Mouse (Mus musculus) intestine, postnatal 0 days (tissue): ENCODE measurements around the gene Meis3. TPM values are rescaled to one million over a fixed set of nuclear protein-coding genes. Genes with fewer than 3 reads are reported as not detected.

Experiments
- ATAC-seq: fragments of 200-750 bp; cut with Nextera tagmentation; 2 replicates; pipeline ENCODE4 v1.8.0; 2017; ENCODE audit warnings: mild to moderate bottlenecking, moderate TSS enrichment, moderate library complexity
- H3K27ac ChIP-seq: fragments of 300-500 bp; sonication (generic); 2 replicates; pipeline ENCODE4 v1.5.1; 2014; ENCODE audit warnings: mild to moderate bottlenecking, low read depth, low read length, moderate library complexity
- H3K27me3 ChIP-seq: fragments of 300-500 bp; sonication (generic); replicated peaks from 2 replicates; pipeline ENCODE4 v1.6.1; 2014; ENCODE audit warnings: low read length, mixed read lengths; ENCODE audit not compliant: control insufficient read depth, insufficient read depth
- H3K36me3 ChIP-seq: fragments of 300-500 bp; sonication (generic); 2 replicates; pipeline ENCODE4 v1.6.1; 2014; ENCODE audit warnings: mild to moderate bottlenecking, moderate library complexity; ENCODE audit not compliant: control insufficient read depth, insufficient read depth
- H3K4me1 ChIP-seq: fragments of 300-500 bp; sonication (generic); replicated peaks from 2 replicates; pipeline ENCODE4 v1.6.1; 2014; ENCODE audit warnings: antibody characterized with exemption, low read length, mixed read lengths; ENCODE audit not compliant: control insufficient read depth, insufficient read depth
- H3K4me2 ChIP-seq: fragments of 300-500 bp; sonication (generic); replicated peaks from 2 replicates; pipeline ENCODE4 v1.6.1; 2014; ENCODE audit warnings: low read depth, mild to moderate bottlenecking, moderate library complexity
- H3K4me3 ChIP-seq: fragments of 300-500 bp; sonication (generic); 2 replicates; pipeline ENCODE4 v1.5.1; 2014; ENCODE audit warnings: low read depth, low read length
- H3K9ac ChIP-seq: fragments of 300-500 bp; sonication (generic); 2 replicates; pipeline ENCODE4 v1.6.1; 2014; ENCODE audit warnings: mild to moderate bottlenecking, low read depth, low read length
- H3K9me3 ChIP-seq: fragments of 300-500 bp; sonication (generic); 2 replicates; pipeline ENCODE4 v1.6.1; 2016; ENCODE audit warnings: mixed run types; ENCODE audit not compliant: control insufficient read depth
- CTCF ChIP-seq: sonication (generic); IDR thresholded peaks from 2 replicates; pipeline ENCODE4 v1.5.1; 2016; ENCODE audit warnings: low read depth, mild to moderate bottlenecking, control low read depth, antibody characterized with exemption, moderate library complexity
- WGBS: fragments of 180-500 bp; shearing (Covaris S2); extraction: QIAGEN DNeasy Blood & Tissue Kit; methylation state at CpG from one replicate; pipeline ENCODE4 v1.1.7; 2014; 5-methylcytosine and 5-hydroxymethylcytosine counted together
- polyA plus RNA-seq: library from polyadenylated mRNA; unstranded; fragments of >200 nt; fragmentation: Nextera tagmentation; extraction: Ambion mirVana; gene quantifications from 2 replicates; pipeline ENCODE4 v1.2.1, GENCODE M21; 2015

Meis3 gene
- 18.0 and 20.7 TPM in 2 replicates for polyA plus RNA-seq

DNA sequence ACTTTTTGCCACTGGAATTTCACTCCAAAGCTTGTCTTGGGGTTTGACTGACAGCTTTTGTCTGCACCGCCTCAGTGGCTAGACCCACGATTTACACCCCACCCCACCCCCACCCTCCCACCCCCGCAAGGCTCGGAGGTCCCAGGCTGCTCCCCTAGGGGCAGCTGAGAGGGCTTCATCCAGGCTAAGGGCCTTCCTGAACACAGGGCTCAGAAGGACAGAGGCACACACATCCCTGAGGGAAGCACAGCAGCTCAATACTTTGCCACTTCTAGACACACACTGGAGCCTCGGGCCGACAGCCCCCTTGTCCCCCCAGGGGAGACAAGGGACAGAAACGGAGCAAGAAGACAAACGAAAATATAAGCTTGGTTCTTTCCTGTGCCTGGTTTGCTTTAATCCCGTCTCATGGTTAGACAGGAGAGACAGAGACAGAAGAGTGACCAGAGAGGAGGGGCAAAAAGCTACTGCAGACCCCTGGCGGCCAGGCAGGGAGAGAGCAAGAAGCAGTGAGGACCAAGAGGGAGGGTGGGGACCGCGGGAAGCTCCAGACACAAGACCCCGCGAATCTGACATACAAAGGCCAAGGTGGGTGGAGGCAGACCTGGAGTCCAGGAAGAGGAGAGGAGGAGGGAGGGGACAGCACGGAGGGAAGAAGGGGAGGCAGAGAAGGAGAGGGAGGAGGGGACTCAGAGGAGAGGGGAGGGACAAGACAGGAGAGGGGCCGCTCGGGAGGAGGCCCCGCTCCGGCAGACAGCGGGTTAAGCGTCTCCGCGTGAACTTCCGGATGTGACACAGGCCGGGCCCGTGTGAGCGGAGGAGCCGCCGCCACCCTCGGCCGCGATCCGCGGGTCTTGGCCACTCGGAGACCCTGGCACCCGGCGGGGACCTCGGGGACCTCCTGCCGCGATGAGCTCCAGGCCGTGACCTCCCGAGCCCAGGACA lies at the start of gene Meis3:
TSS of gene Meis3 (plus strand) at position 494 of the 945 bp plus-strand sequence.
- WGBS, result 1% methylated on average over 41 of the region's 42 CpGs
- H3K4me2 ChIP-seq, result peak within 1 kb of the TSS; percentile 86
- peak within 1 kb of the TSS; percentile 64 for H3K9ac ChIP-seq
- H3K36me3 ChIP-seq, result peaks cover 11% of the 10 kb centered on the region
- H3K9me3 ChIP-seq, result no peaks in the 10 kb centered on the region
- ATAC-seq, result peak; percentile 72
- H3K4me1 ChIP-seq, result no peaks in the 10 kb centered on the region
- peak within 1 kb of the TSS; percentile 69 for H3K4me3 ChIP-seq
- peak; percentile 67 for TF ChIP-seq CTCF
- no peaks in the 10 kb centered on the region for H3K27me3 ChIP-seq
- H3K27ac ChIP-seq, result peak within 1 kb of the TSS; percentile 2; the same call in 1 of the 2 replicates

DNA sequence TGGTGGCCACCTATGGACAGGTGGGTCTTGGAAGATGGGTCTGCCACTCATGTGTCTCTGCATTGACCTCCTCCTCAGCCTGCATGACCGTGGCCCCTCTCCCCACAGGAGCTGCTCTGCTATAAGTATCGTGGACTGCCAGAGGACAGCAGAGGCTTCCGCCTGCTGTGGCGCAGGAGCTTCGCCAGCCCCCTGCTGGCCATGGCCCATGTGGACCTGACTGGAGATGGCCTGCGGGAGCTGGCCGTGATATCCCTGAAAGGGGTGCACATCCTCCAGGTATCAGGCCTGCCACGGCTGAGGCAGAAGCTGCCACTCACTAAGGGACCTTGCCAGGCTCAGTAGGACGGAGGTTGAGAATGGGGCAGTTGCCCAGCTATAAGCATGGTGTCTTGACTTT lies 49.1 kb upstream of the Meis3 start:
- H3K4me1 ChIP-seq, result no peaks in the 10 kb centered on the region
- peaks cover 6% of the 10 kb centered on the region; the same call in 1 of the 2 replicates for H3K27me3 ChIP-seq
- no peak overlapping the region for H3K9ac ChIP-seq
- peaks cover 5% of the 10 kb centered on the region; the same call in 1 of the 2 replicates for H3K36me3 ChIP-seq
- TF ChIP-seq CTCF, result peak; percentile 26; the same call in 1 of the 2 replicates
- H3K4me2 ChIP-seq, result no peak overlapping the region
- no peak for ATAC-seq
- H3K27ac ChIP-seq, result no peak overlapping the region
- 73% methylated on average over 9 of the region's 9 CpGs for WGBS
- H3K4me3 ChIP-seq, result no peak overlapping the region
- no peaks in the 10 kb centered on the region for H3K9me3 ChIP-seq

DNA sequence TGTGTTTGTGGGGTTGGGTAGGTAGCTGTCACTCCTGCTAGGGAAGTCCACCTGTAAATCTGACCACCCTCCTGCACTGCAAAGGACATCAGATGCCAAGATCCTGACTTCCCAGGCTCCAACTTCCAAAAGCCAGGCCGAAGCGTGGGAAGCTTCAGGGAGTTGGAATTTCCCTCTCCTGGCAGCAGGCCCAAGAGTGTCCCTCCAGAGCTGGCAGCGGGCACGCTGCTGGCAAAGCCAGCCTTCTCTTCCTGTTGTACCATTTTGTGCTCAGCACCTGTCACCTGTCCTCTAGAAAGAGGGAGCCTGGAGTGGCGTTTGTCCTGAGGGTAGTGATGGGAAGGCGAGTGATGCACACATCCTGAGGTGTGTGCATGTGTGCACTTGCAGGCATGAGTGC lies 46.5 kb upstream of the Meis3 start:
- no peak for ATAC-seq
- no peak overlapping the region for H3K4me3 ChIP-seq
- no peak overlapping the region for H3K27ac ChIP-seq
- H3K4me1 ChIP-seq, result no peaks in the 10 kb centered on the region
- no peaks in the 10 kb centered on the region for H3K9me3 ChIP-seq
- TF ChIP-seq CTCF, result no peak
- H3K36me3 ChIP-seq, result peaks cover 5% of the 10 kb centered on the region; the same call in 1 of the 2 replicates
- peaks cover 6% of the 10 kb centered on the region; the same call in 1 of the 2 replicates for H3K27me3 ChIP-seq
- WGBS, result 80% methylated on average over 6 of the region's 6 CpGs
- H3K4me2 ChIP-seq, result no peak overlapping the region
- no peak overlapping the region for H3K9ac ChIP-seq

DNA sequence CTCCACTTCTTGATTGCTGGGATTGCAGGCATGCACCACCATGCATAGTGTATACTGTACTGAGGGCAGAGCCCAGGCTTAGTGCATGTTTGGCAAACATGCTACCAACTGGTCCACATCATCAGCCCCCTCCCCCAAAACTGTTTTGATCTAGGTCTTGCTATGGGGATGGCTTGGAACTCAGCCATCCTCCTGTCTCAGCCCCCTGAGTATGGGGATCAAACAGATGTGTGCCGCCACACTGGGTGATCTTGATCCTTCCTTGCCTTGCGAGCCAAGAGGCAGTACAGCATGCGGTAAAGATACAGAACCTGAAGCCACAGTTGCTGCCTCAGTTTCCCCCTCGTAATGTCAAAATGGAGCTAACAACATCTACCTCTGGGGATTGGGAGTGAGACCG lies 46.0 kb upstream of the Meis3 start:
- H3K9me3 ChIP-seq, result no peaks in the 10 kb centered on the region
- no peak overlapping the region for H3K4me3 ChIP-seq
- 70% methylated on average over 5 of the region's 5 CpGs for WGBS
- H3K4me1 ChIP-seq, result no peaks in the 10 kb centered on the region
- no peak overlapping the region for H3K9ac ChIP-seq
- TF ChIP-seq CTCF, result no peak
- H3K36me3 ChIP-seq, result peaks cover 5% of the 10 kb centered on the region; the same call in 1 of the 2 replicates
- no peak overlapping the region for H3K27ac ChIP-seq
- peak overlapping the region; percentile 76; the same call in 1 of the 2 replicates for H3K4me2 ChIP-seq
- ATAC-seq, result no peak
- H3K27me3 ChIP-seq, result peaks cover 6% of the 10 kb centered on the region; the same call in 1 of the 2 replicates

DNA sequence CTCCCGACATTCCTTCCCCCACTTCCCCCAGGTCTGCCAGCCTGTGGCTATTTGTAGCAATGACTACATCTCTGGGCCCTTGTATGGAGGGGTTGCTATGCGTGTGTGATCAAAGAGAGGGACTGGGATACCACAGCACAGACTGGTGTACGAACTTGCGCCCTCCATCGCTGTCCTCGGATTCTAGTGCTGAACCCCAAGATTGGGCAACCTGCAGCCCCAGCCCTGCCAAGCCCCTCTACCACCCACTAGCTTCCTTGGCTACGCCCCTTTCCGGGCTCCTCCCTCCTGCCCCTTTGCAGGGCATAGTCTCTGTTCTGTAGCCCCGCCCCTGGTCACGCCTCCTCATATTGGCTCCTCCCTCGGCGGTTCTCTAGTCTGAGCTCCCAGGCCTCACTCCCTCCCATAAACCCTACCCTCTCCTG lies 45.5 kb upstream of the Meis3 start, which contains the start of gene Slc8a2:
TSS of gene Slc8a2 (plus strand) at position 406 of the 425 bp plus-strand sequence.
- Histone ChIP-seq H3K4me1 (no peaks in the 10 kb centered on the region), H3K27me3 (peaks cover 6% of the 10 kb centered on the region; the same call in 1 of the 2 replicates), H3K36me3 (peaks cover 5% of the 10 kb centered on the region; the same call in 1 of the 2 replicates), H3K9me3 (no peaks in the 10 kb centered on the region), H3K4me2 (peak within 1 kb of the TSS; percentile 76), H3K9ac (peak within 1 kb of the TSS; percentile 42), H3K4me3 (peak within 1 kb of the TSS; percentile 41), H3K27ac (no peak within 1 kb of the TSS; the same call in 1 of the 2 replicates)
- TF ChIP-seq CTCF, result no peak
- 3% methylated on average over 12 of the region's 12 CpGs for WGBS
- peak; percentile 55 for ATAC-seq
